Mouse (Mus musculus) myocyte (in vitro differentiated cells): ENCODE measurements around the gene Cacna2d2.

ENCODE experiments used
- MAX ChIP-seq: IDR thresholded peaks from one replicate; pipeline ENCODE4 v1.6.1; 2011; ENCODE audit warnings: low read depth, mild to moderate bottlenecking, control low read depth
- MYOG ChIP-seq, 3 experiments: IDR thresholded peaks; one replicate each; pipeline ENCODE4 v1.6.1; 2011; ENCODE audit warnings: control low read depth in 2 of 3, low read depth in 2 of 3, mild to moderate bottlenecking in 2 of 3; ENCODE audit not compliant: insufficient read length in 2 of 3, control insufficient read depth in 1 of 3, insufficient read depth in 1 of 3
- POLR2A ChIP-seq: IDR thresholded peaks from one replicate; pipeline ENCODE4 v1.6.1; 2011; ENCODE audit warnings: low read depth, mild to moderate bottlenecking, control low read depth, moderate library complexity; ENCODE audit not compliant: insufficient read length
- POLR2AphosphoS2 ChIP-seq: IDR thresholded peaks from one replicate; pipeline ENCODE4 v1.6.1; 2011; ENCODE audit warnings: low read depth, control low read depth; ENCODE audit not compliant: insufficient read length
- REST ChIP-seq: IDR thresholded peaks from one replicate; pipeline ENCODE4 v1.6.1; 2011; ENCODE audit warnings: mild to moderate bottlenecking, control low read depth, moderate library complexity; ENCODE audit not compliant: insufficient read depth, insufficient read length
- SRF ChIP-seq: IDR thresholded peaks from one replicate; pipeline ENCODE4 v1.6.1; 2011; ENCODE audit warnings: low read depth; ENCODE audit not compliant: control insufficient read depth, insufficient read length
- TCF12 ChIP-seq: IDR thresholded peaks from one replicate; pipeline ENCODE4 v1.6.1; 2011; ENCODE audit warnings: mild to moderate bottlenecking, control low read depth; ENCODE audit not compliant: poor library complexity, insufficient read depth, severe bottlenecking
- USF1 ChIP-seq: IDR thresholded peaks from one replicate; pipeline ENCODE4 v1.6.1; 2011; ENCODE audit warnings: low read depth, mild to moderate bottlenecking, control low read depth, moderate library complexity

DNA sequence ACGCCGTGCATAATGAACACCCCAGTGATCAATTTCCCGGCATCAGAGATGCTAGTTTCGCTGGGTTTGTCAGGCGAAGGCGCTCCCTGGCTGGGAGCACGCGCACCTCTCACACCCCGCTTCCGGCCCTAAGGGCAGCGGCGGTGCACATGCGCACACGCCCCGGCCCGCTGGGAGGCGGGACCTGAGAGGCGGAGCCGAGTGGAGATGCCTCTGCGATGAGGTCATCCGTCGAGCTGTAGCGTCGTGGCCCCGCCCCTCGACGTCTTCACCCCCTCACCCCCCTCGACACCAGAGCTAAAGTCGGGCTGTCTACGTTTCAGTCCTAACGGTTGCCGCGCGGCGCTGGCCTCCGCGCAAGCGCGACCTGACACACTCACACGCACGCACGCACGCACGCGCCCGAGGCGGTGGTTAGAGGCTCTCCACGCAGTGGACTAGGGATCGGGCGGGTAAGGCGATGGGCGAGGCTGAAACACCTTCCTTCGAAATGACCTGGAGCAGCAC, 155.0 kb downstream of the Cacna2d2 start:
- TF ChIP-seq REST (no peak), MAX (no peak), POLR2A (peak; percentile 86), MYOG (IDR thresholded peaks at IDR 0.05; ENCODE audit: control insufficient read depth in 1 of 3, insufficient read depth in 1 of 3, insufficient read length in 2 of 3, low read depth in 2 of 3) (peak in 1 of 3 experiments; percentile 1), POLR2AphosphoS2 (peak; percentile 93), SRF (no peak), TCF12 (no peak), USF1 (no peak)
